Mouse (Mus musculus) olfactory bulb, adult 2 months (tissue): Measurements from ENCODE around the gene Prss33. TPM values are rescaled to one million over a fixed set of nuclear protein-coding genes. Genes with fewer than 3 reads are reported as not detected.
A peak's percentile ranks its signal among the peaks of the same experiment; 100 is the strongest.

Source experiments
- H3K27ac ChIP-seq: fragments of 200-500 bp; 2 replicates; pipeline ENCODE4 v1.5.1; 2012; ENCODE audit warnings: low read depth, low read length; ENCODE audit not compliant: insufficient read depth
- H3K4me1 ChIP-seq: fragments of 200-500 bp; 2 replicates; pipeline ENCODE4 v1.6.1; 2012; ENCODE audit warnings: low read length; ENCODE audit not compliant: control insufficient read depth, insufficient read depth
- H3K4me3 ChIP-seq: fragments of 200-500 bp; 2 replicates; pipeline ENCODE4 v1.5.1; 2012; ENCODE audit warnings: mild to moderate bottlenecking, low read depth, low read length, moderate library complexity; ENCODE audit not compliant: insufficient read depth
- CTCF ChIP-seq: fragments of 200-500 bp; IDR thresholded peaks from 2 replicates; pipeline ENCODE4 v1.5.1; 2012; ENCODE audit warnings: low read depth, mild to moderate bottlenecking, low read length, moderate library complexity; ENCODE audit not compliant: insufficient read depth
- POLR2A ChIP-seq: fragments of 200-500 bp; IDR thresholded peaks from 2 replicates; pipeline ENCODE4 v1.6.1; 2012; ENCODE audit warnings: mild to moderate bottlenecking, low read depth, low read length, moderate library complexity; ENCODE audit not compliant: insufficient read depth
- WGBS: fragments of 180-500 bp; shearing (Covaris S2); methylation state at CpG from one replicate; pipeline ENCODE4 v1.1.7; 2018; 5-methylcytosine and 5-hydroxymethylcytosine counted together
- polyA plus RNA-seq: library from polyadenylated mRNA; stranded (reverse); fragments of >200 nt; gene quantifications from 2 replicates; pipeline ENCODE4 v1.2.4, GENCODE M21; 2012; ENCODE audit warnings: low replicate concordance; ENCODE audit not compliant: missing spikeins, insufficient read depth, insufficient read length

The Prss33 gene
- polyA plus RNA-seq, 1 experiment, result not detected

DNA sequence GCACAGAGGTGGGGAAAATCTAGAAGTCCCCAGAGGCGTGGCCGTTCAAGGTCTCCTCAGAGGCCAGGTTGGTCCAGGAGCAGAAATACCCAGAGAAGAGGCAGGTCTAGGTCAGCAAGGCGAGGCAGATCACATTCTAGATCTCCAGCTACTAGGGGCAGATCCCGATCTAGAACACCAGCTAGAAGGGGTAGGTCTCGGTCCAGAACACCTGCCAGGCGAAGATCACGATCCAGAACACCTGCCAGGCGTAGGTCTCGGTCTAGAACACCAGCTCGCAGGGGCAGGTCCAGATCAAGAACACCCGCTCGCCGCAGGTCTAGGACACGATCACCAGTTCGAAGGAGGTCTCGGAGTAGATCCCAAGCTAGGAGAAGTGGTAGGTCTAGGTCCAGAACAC, 20.2 kb downstream of the Prss33 start:
- H3K4me3 ChIP-seq, result no peak overlapping the region
- H3K27ac ChIP-seq, result no peak overlapping the region
- WGBS, result 96% methylated on average over 16 of the region's 16 CpGs
- H3K4me1 ChIP-seq, result 0 out of 2 replicates have a peak, but pooled peaks cover 4% of the 10 kb centered on the region
- no peak for TF ChIP-seq POLR2A
- TF ChIP-seq CTCF, result no peak

DNA sequence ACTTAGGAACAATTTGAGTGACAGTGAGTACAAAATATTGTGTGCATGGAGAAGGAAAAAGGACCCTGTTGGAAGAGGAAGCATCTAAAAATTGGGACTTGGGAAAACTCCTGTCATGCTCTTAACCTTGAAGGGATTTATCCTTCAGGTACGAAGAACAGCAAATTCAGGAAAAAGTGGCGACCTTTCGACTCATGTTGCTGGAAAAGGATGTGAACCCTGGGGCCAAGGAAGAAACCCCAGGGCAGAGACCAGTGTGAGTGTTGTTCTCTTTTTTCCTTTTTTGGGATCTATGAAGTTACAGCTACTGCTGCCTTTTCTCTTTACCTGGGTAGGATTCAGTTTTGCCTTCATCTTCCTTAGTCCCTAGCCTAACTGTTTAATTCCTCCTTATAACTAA, 27.9 kb downstream of the Prss33 start:
- no peak for TF ChIP-seq POLR2A
- no peak for TF ChIP-seq CTCF
- Histone ChIP-seq H3K4me1 (peaks cover 4% of the 10 kb centered on the region; the same call in 1 of the 2 replicates), H3K4me3 (no peak overlapping the region), H3K27ac (no peak overlapping the region)
- 73% methylated on average over 3 of the region's 3 CpGs for WGBS

DNA sequence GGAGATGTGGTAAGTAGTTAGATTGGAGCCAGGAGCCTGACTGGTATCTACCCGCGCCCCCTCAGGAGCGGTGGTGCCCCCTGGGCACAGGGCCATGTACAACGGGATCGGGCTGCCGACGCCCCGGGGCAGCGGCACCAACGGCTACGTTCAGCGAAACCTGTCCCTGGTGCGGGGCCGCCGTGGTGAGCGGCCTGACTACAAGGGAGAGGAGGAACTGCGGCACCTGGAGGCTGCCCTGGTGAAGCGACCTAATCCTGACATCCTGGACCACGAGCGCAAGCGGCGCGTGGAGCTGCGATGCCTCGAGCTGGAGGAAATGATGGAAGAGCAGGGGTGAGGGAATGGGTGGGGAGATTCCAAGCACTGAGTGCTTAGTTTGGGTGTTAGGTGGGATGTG, 29.0 kb downstream of the Prss33 start:
- 23% methylated on average over 25 of the region's 25 CpGs for WGBS
- TF ChIP-seq POLR2A (no peak), CTCF (no peak)
- H3K4me3 ChIP-seq, result peak overlapping the region; percentile 7
- peaks cover 9% of the 10 kb centered on the region; the same call in 1 of the 2 replicates for H3K4me1 ChIP-seq
- H3K27ac ChIP-seq, result no peak overlapping the region

DNA sequence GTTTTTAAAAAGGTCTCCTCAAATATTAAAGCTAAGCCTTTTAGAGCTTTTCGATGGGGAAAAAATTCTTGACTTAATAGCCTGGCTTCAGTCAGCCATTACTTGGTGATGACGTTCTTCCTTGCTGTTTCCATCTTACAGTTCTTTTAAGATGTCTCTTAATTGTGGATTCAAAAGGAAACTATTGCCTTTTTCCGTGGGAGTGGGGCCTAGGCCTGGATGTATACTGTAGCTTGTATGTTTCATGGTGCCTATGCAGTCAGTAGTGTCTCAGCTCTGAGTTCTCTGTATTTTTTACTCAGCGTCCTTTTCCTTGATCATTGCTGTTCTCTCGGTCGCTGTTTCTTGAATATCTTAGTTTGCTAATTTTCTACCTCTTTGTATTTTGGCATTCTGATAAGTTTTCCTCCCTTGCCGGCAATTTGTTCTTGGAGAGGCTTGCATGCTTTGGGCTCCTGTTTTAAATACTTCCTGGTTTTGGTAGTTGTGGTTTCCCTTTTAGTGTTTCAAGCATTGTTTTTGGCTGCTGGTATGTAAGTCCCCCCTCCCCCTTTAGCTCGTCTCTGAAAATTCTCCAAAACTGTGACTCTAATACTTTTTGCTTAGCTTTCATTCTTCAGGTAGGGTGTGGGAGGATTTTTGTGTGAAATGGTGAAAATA, 31.3 kb downstream of the Prss33 start:
- Histone ChIP-seq H3K4me3 (peak overlapping the region; percentile 67), H3K4me1 (peaks cover 9% of the 10 kb centered on the region; the same call in 1 of the 2 replicates), H3K27ac (no peak overlapping the region)
- TF ChIP-seq CTCF, result no peak
- no peak for TF ChIP-seq POLR2A
- 1% methylated on average over 8 of the region's 8 CpGs for WGBS

DNA sequence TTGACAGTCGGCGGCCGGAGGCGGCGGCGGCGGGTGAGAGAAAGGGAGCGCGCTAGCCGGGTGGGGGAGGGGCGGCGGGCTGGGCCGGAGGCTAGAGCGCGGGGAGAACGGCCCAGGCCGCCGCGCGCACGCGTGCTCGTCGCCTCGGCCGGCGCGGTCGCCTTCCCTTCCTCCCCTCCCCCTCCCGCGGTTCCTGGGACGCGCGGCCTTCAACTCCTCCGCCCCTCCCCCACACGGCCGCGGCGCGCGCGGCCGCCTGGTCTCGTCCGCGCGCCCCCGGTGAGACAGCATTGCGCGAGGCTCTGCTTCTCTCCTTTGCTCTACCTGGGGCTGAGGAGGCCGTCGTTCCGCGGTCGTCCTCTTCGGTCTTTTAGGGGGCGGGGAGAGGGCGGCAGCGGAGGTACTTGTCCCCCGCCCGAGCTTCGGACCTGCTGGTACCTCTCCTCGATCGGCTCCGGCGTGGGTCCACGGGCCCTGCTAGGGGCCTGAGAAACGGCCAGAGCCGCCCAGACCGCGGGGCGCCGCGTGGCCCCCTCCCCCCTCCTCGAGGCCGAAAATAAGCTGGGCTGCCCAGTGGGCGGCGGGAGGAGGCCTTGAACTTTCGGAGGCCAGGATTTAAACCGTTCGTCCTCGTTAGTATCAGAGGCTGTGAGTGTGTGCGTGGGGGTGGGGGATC, 32.4 kb downstream of the Prss33 start:
- peak overlapping the region; percentile 67 for H3K4me3 ChIP-seq
- WGBS, result under 1% methylated on average over 83 of the region's 83 CpGs
- H3K27ac ChIP-seq, result peak overlapping the region; percentile 89
- TF ChIP-seq CTCF, result no peak
- no peak for TF ChIP-seq POLR2A
- peaks cover 9% of the 10 kb centered on the region; the same call in 1 of the 2 replicates for H3K4me1 ChIP-seq

DNA sequence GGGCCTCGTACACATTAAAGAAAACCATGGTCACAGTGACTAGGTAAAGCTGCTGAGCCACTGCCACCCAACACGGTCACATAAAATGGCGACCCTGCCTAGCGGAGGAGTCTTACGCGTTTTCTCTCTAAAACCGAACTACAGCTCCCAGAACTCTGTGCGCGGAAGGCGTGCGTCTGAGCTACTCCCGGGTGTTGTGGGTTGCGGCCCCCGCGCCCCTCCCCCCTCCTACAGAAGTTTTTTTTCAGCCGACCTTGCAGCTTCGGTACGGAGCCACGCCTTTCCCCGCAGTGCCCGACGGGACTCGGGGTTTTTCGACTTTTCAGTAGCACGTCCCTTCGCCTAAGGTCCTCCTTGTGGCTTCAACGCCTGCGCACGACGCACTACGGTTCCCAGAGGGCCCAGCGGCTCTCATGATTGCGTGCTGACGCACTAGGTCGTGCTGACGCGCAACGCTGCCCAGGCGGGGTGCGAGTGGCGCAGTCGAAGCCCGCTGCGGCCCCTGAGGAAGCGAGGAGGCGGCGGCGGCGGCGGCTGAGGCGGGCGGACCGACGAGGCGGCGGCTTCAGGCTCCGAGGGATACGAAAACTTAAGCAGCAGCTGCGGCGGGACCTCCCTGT, 33.0 kb downstream of the Prss33 start:
- H3K27ac ChIP-seq, result peak overlapping the region; percentile 98
- peaks cover 9% of the 10 kb centered on the region; the same call in 1 of the 2 replicates for H3K4me1 ChIP-seq
- H3K4me3 ChIP-seq, result peak overlapping the region; percentile 67
- under 1% methylated on average over 60 of the region's 60 CpGs for WGBS
- TF ChIP-seq POLR2A (peak; percentile 90), CTCF (no peak)

DNA sequence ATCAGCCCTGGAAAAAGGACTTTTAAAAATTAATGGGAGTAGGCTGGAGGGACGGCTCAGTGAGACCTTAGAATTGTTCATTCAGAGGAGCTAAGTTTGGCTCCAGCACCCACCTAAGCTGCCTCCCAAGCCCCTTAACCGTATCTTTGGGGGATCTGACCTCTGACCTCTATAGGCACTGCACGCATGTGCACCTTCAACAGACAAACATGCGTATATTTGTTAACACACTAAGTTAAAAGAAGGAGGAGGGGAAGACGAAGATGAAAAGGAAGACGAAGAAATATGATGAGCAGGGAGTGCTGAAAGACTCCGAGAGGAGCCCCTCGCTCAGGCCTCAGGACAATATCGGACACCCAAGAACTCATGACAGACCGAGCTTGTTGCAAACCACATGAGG, 34.2 kb downstream of the Prss33 start:
- no peak overlapping the region for H3K27ac ChIP-seq
- TF ChIP-seq POLR2A, result no peak
- no peak for TF ChIP-seq CTCF
- peaks cover 4% of the 10 kb centered on the region; the same call in 1 of the 2 replicates for H3K4me1 ChIP-seq
- 94% methylated on average over 10 of the region's 10 CpGs for WGBS
- no peak overlapping the region for H3K4me3 ChIP-seq

DNA sequence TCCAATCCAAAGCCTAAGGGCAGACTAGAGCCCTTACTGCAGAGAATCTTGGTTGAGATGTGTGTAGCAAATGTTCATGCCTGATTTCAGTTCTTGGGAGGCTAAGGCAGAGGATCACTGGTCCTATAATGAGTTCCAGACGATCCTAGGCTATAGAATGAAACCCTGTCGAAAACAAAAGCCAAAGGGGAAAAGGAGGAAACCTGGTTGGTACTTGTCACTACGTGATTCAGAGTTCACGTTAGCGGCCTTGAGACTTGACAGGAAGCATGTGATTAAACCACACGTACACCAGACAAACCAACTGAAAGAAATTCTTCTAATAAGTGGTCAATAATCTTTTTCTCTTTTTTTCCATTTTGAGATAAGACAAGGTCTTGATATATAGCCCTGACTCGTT, 38.5 kb downstream of the Prss33 start:
- Histone ChIP-seq H3K27ac (no peak overlapping the region), H3K4me3 (no peak overlapping the region), H3K4me1 (peaks cover 9% of the 10 kb centered on the region)
- WGBS, result 77% methylated on average over 7 of the region's 7 CpGs
- TF ChIP-seq POLR2A (no peak), CTCF (no peak)

DNA sequence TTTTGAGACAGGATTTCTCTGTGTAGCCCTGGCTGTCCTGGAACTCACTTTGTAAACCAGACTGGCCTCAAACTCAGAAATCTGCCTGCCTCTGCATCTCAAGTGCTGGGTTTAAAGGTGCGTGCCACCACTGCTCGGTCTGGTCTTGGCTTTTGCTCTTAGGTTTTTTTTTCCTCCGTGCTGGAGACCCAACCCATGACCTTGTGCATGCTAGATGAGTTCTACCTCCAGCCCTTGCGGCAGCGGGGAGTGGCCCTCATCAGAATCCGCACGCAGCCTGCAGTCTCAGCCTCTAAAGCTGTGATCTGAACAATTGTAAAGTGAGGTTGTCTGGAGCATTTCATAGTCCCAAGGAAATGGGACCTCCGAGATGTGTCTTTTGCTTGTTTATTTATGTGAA, 40.5 kb downstream of the Prss33 start:
- Histone ChIP-seq H3K4me1 (peaks cover 14% of the 10 kb centered on the region), H3K27ac (no peak overlapping the region), H3K4me3 (no peak overlapping the region)
- WGBS, result 93% methylated on average over 8 of the region's 8 CpGs
- no peak for TF ChIP-seq POLR2A
- no peak for TF ChIP-seq CTCF
